Mouse (Mus musculus) gastrocnemius, postnatal 36 days (tissue): ENCODE data around the gene Trim66. TPM values are rescaled to one million over a fixed set of nuclear protein-coding genes. Genes with fewer than 3 reads are reported as not detected.
A peak's percentile ranks its signal among the peaks of the same experiment; 100 is the strongest.

Experiments used
- DNase-seq, 2 experiments: peaks; one replicate each; pipeline ENCODE4 v3.0.0; 2022
- intact Hi-C: fragments of 180-260 bp; cut with DNase I; formaldehyde crosslinking; loops from one replicate; pipeline ENCODE4 v1.15.1; 2025
- long read RNA-seq, 2 experiments: library from polyadenylated mRNA; stranded (forward); transcript quantifications; one replicate each; pipeline ENCODE4 v2.0.0; 2021
- total RNA-seq, 2 experiments: library from RNA; stranded (reverse); gene quantifications; 2 replicates each; pipeline ENCODE4 v1.2.3; 2021

Trim66 gene
- under 1 TPM; 0.07 to 0.18 TPM for total RNA-seq
- long read RNA-seq, experiment 1 = 0 reads
- long read RNA-seq, experiment 2 = 0 reads

DNA sequence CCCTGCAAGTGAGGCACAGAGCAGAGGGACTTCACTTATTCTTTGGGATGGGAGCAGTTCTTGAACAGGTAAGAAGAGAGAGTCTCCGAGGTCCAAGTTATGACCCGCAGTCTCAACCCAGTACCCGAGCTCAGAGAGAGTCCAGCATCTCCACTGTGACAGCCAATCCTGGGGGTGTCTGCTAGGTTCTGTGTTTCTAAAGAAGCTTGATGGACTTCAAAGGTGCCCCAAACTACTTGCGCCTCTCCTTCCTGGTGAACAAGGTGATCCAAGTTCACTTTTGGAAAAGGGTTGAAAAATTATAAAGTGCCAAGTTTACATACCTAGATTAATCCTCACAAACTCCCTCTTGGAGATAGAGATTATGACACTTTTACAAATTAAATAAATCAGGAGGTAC lies at the start of gene Trim66:
Gene Trim66 (minus strand): TSS at position 101 of the 400 bp plus-strand sequence.
- intact Hi-C loops = no loop called here
- no peak for DNase-seq

DNA sequence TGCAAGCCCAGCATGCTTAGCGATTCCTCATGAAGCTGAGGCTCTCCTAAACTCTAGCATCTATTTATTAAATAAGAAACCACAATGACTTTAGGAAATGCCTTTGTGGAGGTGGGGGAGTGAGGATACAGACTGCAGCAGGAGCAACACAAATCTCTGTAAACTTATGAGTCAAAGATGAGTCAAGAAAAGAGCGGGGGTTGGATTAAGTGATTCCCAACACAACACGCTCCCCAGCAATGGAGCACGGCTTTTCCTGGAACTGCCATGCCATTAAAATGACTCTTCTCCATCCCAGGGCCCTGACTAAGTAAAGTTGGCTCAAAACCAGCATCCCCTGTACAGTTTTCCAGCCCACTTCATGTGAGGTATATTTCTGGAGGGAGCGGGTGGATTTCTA lies 38.8 kb upstream of the Trim66 start:
- intact Hi-C loops = no loop called here

DNA sequence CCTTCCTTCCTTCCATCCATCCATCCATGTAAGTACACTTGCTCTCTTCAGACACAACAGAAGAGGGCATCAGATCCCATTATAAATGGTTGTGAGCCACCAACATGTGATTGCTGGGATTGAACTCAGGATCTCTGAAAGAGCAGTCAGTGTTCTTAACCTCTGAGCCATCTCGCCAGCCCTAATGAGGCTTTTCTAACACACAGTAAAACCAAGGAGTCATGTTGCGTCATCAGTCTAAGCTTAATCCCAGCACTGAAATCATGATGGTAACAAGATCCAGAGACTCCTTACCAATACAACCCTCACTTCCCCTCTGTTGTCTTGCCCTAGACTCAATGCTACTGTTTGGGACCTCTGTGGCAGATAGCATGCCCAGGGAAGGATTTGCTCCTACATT lies 38.3 kb upstream of the Trim66 start:
- DNase-seq = no peak
- intact Hi-C loops = no loop called here

More for the DNA sequence above, 38.8 kb upstream of the Trim66 start:
- no peak for DNase-seq

DNA sequence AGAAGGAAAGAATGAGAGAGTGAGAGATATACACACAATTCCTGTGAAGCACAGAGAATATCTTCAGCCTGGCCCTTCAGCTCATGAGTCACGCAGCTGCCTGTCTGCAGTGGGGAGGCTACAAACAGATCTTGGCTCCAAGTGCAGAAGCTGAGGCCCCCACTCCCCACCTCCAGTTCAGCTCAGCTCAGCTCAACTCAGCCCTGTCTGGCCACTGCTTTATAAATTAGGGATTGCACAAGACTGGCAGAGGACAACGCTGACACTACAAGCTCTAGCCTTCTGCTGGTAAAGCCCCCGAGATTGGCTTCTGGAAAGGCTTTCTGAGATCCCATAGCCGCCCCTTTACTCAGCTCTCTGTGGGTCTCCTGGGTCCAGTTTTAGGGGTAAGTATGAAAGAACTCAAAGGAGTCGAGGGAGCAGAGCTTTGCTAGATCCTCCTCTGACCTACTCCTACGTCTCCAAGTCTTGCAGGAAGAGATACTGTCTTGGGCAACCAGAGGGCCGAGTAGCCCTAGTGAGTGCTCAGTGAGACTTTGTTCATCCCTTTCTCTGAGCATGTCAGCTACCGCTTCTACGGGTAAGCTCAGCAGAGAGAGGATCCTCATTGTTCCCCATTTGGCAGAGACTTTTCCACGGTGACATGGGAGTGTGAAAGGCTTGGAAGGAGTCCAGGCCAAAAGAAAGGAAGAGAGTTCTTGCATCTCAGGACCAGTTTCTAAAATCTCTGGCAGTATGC lies 37.5 kb upstream of the Trim66 start:
- peak; percentile 28 to 33 for DNase-seq
- intact Hi-C loops = no loop called here

DNA sequence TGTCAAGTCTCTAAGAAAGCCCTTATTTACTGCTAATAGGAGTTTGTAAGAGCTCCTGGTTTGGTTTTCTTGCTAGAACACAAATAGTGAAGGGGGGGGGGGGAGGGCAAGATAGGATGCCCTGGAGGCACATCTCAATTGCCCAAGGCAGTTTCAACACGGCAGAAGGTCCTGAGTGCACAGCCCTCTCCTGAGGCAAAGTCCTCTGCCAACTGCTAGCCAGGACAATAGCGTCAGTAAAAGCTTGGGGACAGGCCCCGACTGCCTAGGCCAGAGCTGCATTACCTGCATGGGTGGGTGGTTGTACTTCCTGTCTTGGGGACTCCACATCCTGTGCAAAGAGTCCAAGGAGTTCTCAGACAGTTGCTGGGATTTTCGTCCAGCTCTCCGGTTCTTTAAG lies 36.9 kb upstream of the Trim66 start:
- intact Hi-C loops = no loop called here
- DNase-seq = no peak

DNA sequence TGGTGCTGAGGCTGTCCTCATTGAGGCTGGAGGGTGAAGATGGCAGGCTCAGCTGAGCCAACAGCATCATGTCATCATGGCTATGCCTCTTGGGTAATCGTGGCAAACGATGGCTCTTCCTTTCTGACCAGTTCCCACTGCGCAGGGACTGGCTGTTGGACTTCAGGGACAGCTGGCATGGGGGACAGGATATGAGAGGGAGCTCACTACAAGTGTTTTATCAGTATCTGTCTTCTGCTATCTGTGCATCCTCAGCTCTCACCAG lies 34.4 kb upstream of the Trim66 start:
- intact Hi-C loops = no loop called here
- DNase-seq = no peak

DNA sequence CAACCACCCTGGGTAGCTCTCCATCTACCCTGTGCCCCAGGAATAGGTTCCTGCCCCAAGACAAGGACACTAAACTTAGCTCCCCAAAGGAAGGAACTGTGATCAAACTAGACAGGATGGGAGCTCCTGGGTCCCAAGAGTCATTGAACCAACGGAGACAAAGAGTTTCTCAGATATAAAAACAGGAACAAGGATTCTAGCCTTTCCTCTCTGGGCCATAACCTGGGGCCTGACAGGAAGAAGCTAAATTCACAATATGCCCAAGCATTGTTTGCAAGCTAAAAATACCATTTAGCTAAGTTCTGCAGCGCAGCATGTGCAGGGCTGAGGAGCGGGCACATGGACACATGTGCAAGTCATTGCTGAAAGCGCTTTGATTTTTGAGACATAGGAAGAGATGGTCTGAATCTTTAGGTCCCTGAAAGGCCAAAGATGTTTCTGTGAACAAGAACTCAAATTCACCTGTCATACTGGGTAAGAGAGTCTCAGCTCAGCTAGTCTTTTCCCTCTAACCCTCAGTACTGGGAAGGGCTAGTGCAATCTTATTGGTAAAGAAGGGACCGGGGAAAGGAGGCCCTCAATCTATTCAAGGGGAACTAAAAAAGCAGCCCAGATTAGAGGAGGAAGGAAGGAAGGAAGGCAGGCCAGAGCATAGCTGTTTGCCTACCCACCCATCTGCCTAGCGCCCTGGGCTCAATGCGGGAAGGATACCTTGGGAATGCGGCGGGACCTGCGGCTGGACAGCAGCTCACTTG lies 33.9 kb upstream of the Trim66 start:
- intact Hi-C loops = no loop called here
- no peak for DNase-seq

DNA sequence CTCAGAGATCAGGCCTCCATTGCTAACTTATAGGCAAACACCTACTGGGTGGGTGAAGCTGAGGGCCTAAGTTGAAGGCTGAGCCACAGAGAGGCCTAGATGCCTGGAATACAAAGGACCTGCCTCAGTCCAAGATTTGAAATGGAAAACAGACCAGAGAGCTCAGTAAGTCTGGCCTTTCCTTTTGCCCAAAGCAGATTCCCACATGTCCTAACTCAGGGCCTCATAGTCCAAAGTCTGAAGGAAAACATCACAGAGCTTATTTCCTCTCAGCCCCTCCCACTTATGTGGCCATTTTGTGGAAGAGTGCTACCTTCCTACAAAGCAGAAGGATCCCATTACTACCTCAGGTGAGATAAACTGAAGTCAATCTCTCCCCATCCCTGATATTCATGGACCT lies 33.0 kb upstream of the Trim66 start:
- intact Hi-C loops = no loop called here
- DNase-seq = no peak

DNA sequence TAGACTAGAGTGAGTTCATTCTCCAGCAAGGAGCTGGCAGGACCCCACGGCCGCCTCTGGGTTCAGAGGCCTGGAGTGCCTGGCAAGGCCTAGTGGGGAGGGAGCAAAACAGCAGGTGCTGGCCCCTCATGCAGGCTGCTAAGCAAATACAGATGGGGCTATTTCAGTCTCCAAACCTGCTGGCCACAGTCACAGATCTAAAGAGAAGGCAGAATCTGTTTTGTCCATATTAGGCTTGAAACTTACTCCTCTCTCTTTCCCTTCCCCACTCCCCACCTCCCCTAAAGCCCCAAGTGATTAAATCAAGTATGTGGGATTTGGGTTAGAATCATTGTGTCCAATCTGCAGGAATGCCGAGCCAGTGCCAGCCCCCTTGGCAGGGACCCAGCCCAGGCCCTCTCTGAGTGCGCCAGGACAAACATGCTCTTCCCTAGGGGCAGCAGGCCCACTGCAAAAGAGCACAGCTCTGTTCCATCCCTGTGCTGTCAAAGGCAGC lies 28.6 kb upstream of the Trim66 start:
- peak; percentile 71 to 80 for DNase-seq
- intact Hi-C loops = loop anchor here (10.0 kb wide), 1 partner anchor 358 kb away; no protein-coding TSS in a partner anchor

DNA sequence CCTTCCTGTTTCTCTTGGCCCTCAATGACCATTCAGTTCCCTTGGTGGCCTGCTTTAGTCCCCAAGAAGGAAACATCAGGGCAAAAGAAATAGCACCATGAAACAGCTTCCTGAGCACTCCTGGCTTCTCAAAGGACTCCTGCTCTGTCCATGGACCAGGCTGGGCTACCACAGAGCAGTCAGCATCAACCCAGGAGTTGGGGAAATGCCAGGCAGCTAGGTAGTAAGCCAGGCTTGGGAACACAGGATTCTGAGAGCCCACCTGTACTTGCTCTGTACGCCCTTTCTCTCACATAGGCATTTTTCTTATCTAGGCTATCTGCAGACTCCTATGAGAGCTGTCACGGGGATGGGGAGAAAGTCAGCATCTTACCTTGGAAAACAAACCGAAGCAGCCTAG lies 27.0 kb upstream of the Trim66 start:
- intact Hi-C loops = loop anchor here (5.0 to 10.0 kb wide), 2 partner anchors 182 to 360 kb away; no protein-coding TSS in a partner anchor

DNA sequence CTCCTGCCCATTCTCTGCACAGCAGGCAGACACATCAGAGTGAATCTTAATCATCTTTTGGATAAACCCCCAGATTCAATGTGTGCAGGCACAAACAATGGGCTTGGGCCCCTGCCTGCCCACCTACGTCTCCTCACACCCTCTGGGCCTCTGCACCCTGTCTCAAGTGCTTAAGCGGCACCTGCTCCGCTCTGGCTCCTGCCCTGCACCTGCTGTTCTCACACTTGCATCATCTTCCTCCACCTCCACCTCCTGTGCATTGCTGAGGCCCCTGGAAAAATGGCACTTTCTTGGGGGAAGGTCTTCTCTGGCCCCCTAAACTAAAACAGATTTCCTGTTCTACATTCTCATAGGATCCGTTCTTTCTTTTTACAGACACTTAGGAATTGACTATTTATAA lies 26.0 kb upstream of the Trim66 start:
- intact Hi-C loops = loop anchor here (5.0 to 10.0 kb wide), 2 partner anchors 183 to 361 kb away; no protein-coding TSS in a partner anchor
- DNase-seq = no peak

More for the DNA sequence above, 27.0 kb upstream of the Trim66 start:
- no peak for DNase-seq

DNA sequence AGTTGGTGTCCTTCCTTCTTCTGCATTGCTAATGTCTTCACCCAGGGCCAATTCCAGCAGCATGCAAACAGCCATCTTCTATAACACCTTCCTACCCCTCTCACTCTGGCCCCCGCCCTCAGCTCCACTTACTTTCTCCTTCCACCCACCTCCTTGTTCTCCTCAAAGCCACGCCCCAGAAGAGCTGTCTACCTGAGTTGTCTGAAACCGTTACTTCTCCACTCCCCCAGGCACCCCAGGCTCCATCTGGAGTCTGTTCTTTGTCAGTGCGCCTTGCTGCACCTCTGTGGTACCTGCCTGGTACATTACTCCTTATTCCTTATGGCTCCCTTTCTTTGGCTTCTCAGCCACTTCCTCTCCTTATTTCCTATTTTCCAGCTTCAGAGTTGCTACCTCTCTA lies 25.2 kb upstream of the Trim66 start:
- no peak for DNase-seq
- intact Hi-C loops = loop anchor here (5.0 to 10.0 kb wide), 2 partner anchors 184 to 362 kb away; no protein-coding TSS in a partner anchor

DNA sequence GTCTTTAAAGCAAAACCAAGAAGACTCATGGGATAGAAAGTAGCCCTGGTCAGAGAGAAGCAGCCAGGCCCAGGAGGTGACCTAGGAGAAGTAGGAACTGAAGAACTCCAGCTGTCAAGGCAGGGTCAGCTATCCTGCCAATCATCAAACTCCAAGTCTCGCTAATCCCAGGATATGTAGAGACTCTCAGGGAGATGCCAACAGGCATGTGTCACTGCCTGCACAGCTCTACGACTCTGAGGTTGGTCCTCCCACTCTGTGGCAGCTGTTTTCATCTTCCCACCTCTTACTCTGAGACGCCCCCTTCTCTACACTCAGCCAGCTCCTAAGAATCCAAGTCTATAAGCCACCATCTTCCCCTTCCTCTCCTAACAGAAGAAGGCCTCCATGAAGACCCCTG lies 24.8 kb upstream of the Trim66 start:
- intact Hi-C loops = loop anchor here (5.0 to 10.0 kb wide), 2 partner anchors 185 to 362 kb away; no protein-coding TSS in a partner anchor
- no peak for DNase-seq

DNA sequence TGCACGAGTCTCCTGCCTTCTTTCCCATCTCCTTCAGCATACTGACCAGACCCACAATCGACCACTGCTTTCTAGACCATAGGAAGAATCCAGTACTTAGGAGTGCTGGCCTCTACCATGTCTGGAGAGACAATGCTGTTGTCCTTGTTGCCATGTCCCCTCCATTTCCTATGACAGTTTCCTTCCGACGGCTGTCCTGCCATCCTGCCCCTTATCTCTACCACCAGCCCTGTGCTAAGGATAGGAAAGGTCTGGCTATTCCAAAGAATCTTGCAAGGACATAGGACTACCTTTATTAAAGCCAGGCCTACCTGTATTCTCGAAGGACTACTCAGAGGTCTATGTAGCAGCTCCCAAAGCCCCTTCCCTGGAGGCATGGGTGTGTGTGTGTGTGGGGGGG lies 23.6 kb upstream of the Trim66 start:
- intact Hi-C loops = loop anchor here (5.0 to 10.0 kb wide), 2 partner anchors 186 to 363 kb away; no protein-coding TSS in a partner anchor
- DNase-seq = no peak

DNA sequence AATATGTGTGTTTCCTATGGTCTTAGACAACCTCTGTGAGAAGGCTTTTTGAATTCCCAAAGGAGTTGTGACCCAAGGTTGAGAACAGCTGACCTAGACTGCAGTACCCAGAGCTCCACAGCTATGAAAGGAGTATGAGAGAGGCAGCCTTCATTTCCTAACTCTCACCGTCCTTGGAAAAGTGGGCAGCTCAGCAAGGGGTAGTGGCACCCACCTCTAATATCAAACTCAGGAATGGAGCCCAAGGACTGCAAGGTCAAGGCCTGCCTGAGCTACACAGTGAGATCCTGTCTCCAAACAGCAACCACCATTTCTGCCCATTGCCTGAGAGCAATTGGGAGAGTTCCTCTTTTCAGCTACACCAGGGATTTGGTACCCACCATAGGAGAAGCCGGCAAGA lies 21.8 kb upstream of the Trim66 start:
- no peak for DNase-seq
- intact Hi-C loops = loop anchor here (2.0 to 10.0 kb wide), 3 partner anchors 89 to 365 kb away; no protein-coding TSS in a partner anchor

DNA sequence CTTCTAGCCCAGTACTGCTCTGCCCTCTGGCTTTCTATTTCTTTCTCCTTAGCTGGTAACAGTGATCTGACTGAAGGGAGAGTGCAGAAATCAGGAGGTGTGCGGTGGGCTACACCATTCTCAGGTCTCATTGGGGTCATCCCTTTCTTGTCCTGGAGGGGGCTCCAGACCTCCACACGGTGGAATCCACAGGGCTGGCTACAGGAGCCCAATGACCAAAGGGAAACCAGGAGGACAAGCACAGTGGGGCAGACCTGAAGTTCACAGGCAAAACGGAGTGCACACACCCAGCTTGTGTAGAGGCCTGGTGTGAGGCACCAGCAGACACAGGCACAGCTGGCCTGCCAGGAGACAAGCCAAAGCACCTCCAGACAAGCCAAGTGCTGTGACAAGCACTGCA lies 20.4 kb upstream of the Trim66 start:
- peak; percentile 58 to 63 for DNase-seq
- intact Hi-C loops = loop anchor here (2.0 kb wide), 1 partner anchor 90 kb away; no protein-coding TSS in a partner anchor

DNA sequence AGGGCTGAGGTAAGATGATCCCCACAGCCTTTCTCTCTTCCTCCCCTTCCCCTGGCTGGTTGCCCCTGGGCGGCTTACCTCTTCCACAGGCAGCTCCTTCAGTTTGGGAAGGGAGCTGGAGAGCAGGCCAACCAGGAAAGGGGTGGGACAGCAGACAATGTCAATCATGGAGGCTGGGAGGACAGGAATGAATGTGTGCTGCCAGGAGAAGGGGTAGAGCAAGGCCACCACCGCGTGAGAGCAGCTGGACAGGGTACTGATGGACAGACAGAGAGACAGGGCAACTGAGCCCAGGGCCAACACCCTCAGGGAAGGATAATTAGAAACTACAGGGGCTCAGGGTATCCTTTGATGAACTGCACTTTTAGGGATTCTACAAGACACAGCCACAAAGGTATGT lies 19.6 kb upstream of the Trim66 start:
- intact Hi-C loops = no loop called here
- no peak for DNase-seq

DNA sequence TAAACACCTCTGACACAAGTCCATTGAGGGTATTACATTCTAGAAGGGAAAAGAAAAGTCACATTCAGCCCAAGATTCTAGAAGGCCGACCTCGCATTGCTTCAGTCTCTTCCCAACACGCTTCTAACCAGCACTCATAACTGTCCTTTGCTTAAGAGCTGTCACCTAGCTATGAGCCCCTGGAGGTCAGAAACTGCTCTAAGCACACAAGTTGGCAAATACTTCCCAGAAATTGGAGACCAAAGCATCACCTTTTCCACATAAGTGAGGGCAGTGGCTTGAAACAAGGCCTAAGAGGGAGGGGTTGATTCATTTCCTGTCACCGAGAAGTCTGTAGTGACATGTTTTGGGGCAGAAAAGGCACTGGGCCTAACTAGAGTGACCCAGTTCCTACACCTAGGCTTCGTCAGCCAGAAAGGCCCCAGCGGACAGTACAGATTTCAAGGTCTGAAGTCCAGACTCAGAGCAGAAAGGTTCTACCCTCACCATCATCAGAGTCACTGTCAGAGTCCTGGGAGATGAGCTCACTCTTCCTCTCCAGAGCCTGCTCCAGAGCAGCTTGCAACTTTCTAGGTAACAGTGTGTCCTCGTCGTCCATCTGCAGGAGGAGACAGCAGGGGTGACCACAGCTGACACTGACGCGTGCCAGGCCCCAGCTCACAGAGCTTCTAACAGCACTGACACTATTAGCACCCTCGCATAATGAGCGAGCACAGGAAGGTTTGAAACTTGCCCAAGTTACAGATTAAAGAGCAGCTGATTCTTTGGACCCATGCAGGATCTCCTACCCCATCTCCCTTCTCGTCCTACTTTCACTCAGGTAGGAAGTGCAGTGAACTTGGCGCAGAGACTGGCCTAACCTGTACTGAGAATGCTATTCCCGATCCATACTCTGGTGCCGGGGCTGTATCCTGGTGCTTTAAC lies 18.1 kb upstream of the Trim66 start:
- intact Hi-C loops = no loop called here
- DNase-seq = no peak

DNA sequence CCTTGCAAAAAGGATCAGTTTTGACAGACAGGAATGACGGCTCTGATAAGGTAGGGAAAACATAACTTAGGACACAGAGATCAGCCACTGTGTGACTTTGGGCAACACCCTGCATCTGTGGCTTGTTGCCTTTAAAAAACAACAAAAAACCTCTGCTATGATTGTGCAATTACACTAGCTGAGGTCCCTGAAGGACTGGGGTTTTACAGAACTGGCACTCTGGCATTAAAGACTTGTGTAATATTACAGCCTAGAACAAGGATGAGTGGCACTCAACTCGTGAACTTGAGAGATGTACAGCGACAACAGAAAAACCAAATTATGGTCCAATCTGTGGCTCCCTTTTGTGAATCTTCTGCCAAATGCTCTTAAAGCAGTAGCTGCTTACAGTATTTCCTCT lies 16.8 kb upstream of the Trim66 start:
- DNase-seq = no peak
- intact Hi-C loops = no loop called here

DNA sequence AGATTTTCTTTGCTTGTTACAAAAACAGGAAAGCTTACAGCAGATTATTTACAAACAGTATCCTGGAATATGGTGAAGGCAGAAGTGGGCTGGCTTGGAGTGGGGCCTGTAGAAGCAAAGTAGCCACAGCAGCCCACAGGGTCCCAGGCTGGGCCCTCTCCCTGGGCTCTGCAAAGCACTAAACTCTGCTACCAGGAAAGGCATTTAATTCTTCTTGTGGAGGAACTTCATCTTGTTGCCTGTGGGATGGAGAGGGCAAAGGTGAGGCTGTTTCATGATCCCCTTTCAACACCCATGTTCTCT lies 16.5 kb upstream of the Trim66 start:
- no peak for DNase-seq
- intact Hi-C loops = no loop called here
